Mouse (Mus musculus) G1E (cell line): Measurements from ENCODE around the gene Tal1.

Experiments
- CTCF ChIP-seq: IDR thresholded peaks from 2 replicates; pipeline ENCODE4 v1.5.1; 2012; ENCODE audit warnings: low read depth, low read length, inconsistent platforms, mixed read lengths
- GATA1 ChIP-seq: IDR thresholded peaks from 2 replicates; pipeline ENCODE4 v1.6.1; 2012; ENCODE audit warnings: borderline replicate concordance, low read length, inconsistent platforms, mixed read lengths

DNA sequence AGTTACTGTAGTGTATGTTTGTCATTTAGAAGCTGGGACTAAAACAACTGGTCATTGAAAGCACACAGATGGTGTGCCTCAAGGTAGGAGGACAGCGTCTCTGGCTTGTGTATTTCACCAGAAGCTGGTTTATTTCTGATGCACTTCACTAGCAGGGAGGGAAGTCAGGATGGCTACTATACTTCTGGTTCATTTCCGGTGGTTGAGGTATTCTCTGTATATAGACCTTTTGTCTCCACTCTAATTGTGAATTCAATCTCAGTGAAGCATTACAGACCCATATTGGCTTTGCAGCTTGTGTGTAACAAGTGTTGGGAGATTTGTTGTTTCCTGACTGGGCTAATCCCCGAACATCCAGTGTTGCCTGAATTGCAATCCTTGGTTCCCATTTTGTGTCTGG is 4.5 kb downstream of the Tal1 start:
- TF ChIP-seq CTCF (no peak), GATA1 (no peak)
